Mouse (Mus musculus) CD8-positive naive resting alpha-beta T cell, adult 57 days (primary cell): Measurements from ENCODE around the gene Olfr1390. TPM values are rescaled to one million over a fixed set of nuclear protein-coding genes. Genes with fewer than 3 reads are reported as not detected.

Experiments
- total RNA-seq: library from RNA; stranded (reverse); gene quantifications from one replicate; pipeline ENCODE4 v1.2.4, GENCODE M21; 2023

The Olfr1390 gene
- total RNA-seq: not detected

DNA sequence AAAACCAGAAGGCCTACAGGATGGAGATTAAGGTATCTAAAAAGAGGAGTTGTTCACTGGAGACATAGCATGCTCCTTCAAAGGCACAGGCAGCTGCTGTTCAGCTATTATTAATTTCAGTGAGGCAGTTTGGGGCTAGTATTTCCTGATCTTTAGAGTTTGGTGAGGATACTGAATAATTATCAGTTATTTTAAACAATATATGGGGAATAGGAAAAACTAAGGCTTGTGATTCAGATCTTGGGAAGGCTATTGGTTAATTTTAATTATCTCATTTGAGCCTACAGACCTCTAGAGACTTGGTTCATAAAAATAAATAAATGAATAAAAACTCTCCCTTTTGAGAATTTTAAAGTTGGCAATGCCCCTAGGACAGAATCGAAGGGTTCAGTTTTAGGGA lies at the start of gene Olfr1390:
Gene Olfr1390, plus strand, starts transcription at position 301 of the 400 bp plus-strand sequence.

DNA sequence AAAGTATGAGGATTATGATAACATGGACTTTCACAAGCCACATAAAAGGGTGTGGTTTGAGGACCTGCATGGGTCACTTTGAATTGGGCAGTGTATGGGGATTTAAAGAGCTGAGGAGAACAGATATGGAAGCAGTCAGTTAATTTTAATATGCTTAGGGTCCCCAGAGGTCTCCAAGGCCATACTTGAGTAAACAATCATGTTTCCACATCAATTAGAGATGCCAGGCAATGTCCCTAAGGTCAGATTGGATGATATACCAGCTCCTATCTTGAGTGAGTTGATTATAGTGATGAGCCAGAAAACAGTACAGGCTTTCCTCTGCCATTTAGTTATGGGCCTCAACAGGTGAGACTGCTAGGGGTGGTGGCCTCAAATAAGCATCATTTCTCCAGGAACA lies 30.5 kb upstream of the Olfr1390 start, which contains the start of gene Olfr10:
Gene Olfr10, plus strand, starts transcription at position 301 of the 400 bp plus-strand sequence.

DNA sequence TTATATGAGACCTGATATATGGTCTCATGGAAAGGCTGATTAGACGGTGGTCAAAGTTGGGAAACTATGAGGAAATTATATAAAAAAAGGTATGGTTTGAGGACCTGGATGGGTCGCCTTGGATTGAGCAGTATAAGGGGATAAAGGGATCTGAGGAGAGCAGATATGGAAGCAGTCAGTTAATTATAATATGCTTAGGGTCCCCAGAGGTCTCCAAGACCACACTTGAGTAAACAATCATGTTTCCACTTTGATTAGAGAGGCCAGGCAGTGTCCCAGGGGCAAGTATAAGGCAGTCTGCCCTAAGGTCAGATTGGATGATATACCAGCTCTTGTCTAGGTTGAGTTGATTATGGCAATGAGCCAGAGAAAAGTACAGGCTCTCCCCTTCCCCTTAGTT lies 12.5 kb upstream of the Olfr1390 start, which contains the start of gene Olfr1391:
Gene Olfr1391, plus strand, starts transcription at position 301 of the 400 bp plus-strand sequence.

Other genes starting within 250 kb of the Olfr1390 start
- not detected for gene Olfr1396, start 220.3 kb upstream of the Olfr1390 start, total RNA-seq
- gene Olfr1395, start 192.9 kb upstream of the Olfr1390 start, total RNA-seq: not detected
- gene Olfr1394, start 180.8 kb upstream of the Olfr1390 start, total RNA-seq: not detected
- gene Btnl9, start 148.0 kb upstream of the Olfr1390 start, total RNA-seq: not detected
- gene Zfp62, start 131.9 kb upstream of the Olfr1390 start, total RNA-seq: 85.6 TPM
- gene Mgat1, start 91.0 kb upstream of the Olfr1390 start, total RNA-seq: 45.5 TPM
- gene Olfr1393, start 56.9 kb upstream of the Olfr1390 start, total RNA-seq: not detected
- not detected for gene Olfr1392, start 49.9 kb upstream of the Olfr1390 start, total RNA-seq
- gene Olfr10, start 30.4 kb upstream of the Olfr1390 start, total RNA-seq: not detected
- gene Olfr1391, start 12.4 kb upstream of the Olfr1390 start, total RNA-seq: not detected
- gene Olfr1389, start 87.9 kb downstream of the Olfr1390 start, total RNA-seq: not detected
- not detected for gene Olfr1388, start 101.4 kb downstream of the Olfr1390 start, total RNA-seq
- gene Olfr1387, start 120.2 kb downstream of the Olfr1390 start, total RNA-seq: not detected
- gene Olfr1386, start 129.9 kb downstream of the Olfr1390 start, total RNA-seq: not detected
- gene Olfr1385, start 153.9 kb downstream of the Olfr1390 start, total RNA-seq: not detected
- not detected for gene Olfr1384, start 171.5 kb downstream of the Olfr1390 start, total RNA-seq
- gene Olfr1383, start 184.5 kb downstream of the Olfr1390 start, total RNA-seq: not detected
- gene Olfr1382, start 193.1 kb downstream of the Olfr1390 start, total RNA-seq: not detected
- gene Olfr1381, start 208.3 kb downstream of the Olfr1390 start, total RNA-seq: not detected
- gene Olfr1380, start 221.7 kb downstream of the Olfr1390 start, total RNA-seq: not detected